Mouse (Mus musculus) neural tube, embryonic 11.5 days (tissue): Measurements from ENCODE around the gene Ppp2r5c. TPM values are rescaled to one million over a fixed set of nuclear protein-coding genes. Genes with fewer than 3 reads are reported as not detected.

Source experiments
- ATAC-seq: fragments of 200-750 bp; cut with Nextera tagmentation; 2 replicates; pipeline ENCODE4 v1.8.0; 2017; ENCODE audit warnings: moderate number of reproducible peaks, mild to moderate bottlenecking, moderate TSS enrichment, moderate library complexity; ENCODE audit not compliant: insufficient read depth, low FRiP score, low TSS enrichment
- DNase-seq: peaks from one replicate; pipeline ENCODE4 v3.0.0-alpha.2; 2015; ENCODE audit warnings: low spot score
- H3K27ac ChIP-seq: fragments of 300-500 bp; sonication (generic); 2 replicates; pipeline ENCODE4 v1.5.1; 2014; ENCODE audit warnings: low read depth, mild to moderate bottlenecking, low read length
- H3K27me3 ChIP-seq: fragments of 300-500 bp; sonication (generic); 2 replicates; pipeline ENCODE4 v1.6.1; 2014; ENCODE audit warnings: mild to moderate bottlenecking, low read length, mixed read lengths; ENCODE audit not compliant: control insufficient read depth, insufficient read depth
- H3K36me3 ChIP-seq: fragments of 300-500 bp; sonication (generic); 2 replicates; pipeline ENCODE4 v1.6.1; 2014; ENCODE audit warnings: mild to moderate bottlenecking, low read length, moderate library complexity, mixed read lengths; ENCODE audit not compliant: control insufficient read depth, insufficient read depth
- H3K4me1 ChIP-seq: fragments of 300-500 bp; sonication (generic); 2 replicates; pipeline ENCODE4 v1.6.1; 2014; ENCODE audit warnings: low read length, mixed read lengths; ENCODE audit not compliant: control insufficient read depth, insufficient read depth
- H3K4me2 ChIP-seq: fragments of 300-500 bp; sonication (generic); 2 replicates; pipeline ENCODE4 v1.6.1; 2014; ENCODE audit warnings: low read depth, mild to moderate bottlenecking, moderate library complexity
- H3K4me3 ChIP-seq: fragments of 300-500 bp; sonication (generic); 2 replicates; pipeline ENCODE4 v1.5.1; 2014; ENCODE audit warnings: low read depth, low read length
- H3K9ac ChIP-seq: fragments of 300-500 bp; sonication (generic); 2 replicates; pipeline ENCODE4 v1.6.1; 2014; ENCODE audit warnings: mild to moderate bottlenecking, low read length
- H3K9me3 ChIP-seq: fragments of 300-500 bp; sonication (generic); 2 replicates; pipeline ENCODE4 v1.6.1; 2016; ENCODE audit warnings: low read length; ENCODE audit not compliant: control insufficient read depth
- WGBS: fragments of 180-500 bp; shearing (Covaris S2); extraction: QIAGEN DNeasy Blood & Tissue Kit; methylation state at CpG from one replicate; pipeline ENCODE4 v1.1.7; 2014; 5-methylcytosine and 5-hydroxymethylcytosine counted together
- polyA plus RNA-seq: library from polyadenylated mRNA; unstranded; fragments of >200 nt; fragmentation: Nextera tagmentation; extraction: Ambion mirVana; gene quantifications from 2 replicates; pipeline ENCODE4 v1.2.1, GENCODE M21; 2014

Ppp2r5c gene
- polyA plus RNA-seq, 1 experiment from 2014 or later = 170 TPM

- H3K27me3 ChIP-seq = no peaks in the 10 kb centered on the region
- no peak overlapping the region for H3K27ac ChIP-seq
- no peaks in the 10 kb centered on the region for H3K36me3 ChIP-seq
- no peak overlapping the region for H3K4me3 ChIP-seq
- DNase-seq (no peak), ATAC-seq (no peak)
- H3K9me3 ChIP-seq = no peaks in the 10 kb centered on the region
- WGBS = 92% methylated on average over 12 of the region's 12 CpGs
- H3K4me2 ChIP-seq = no peak overlapping the region
- H3K9ac ChIP-seq = no peak overlapping the region
- peaks cover 14% of the 10 kb centered on the region for H3K4me1 ChIP-seq
These were observed 43.2 kb downstream of the Ppp2r5c start for GRCm38 (mm10) chr12:110489946-110490701.

GRCm38 (mm10) chr12:110492436-110492835, 45.5 kb downstream of the Ppp2r5c start:
- 93% methylated on average over 5 of the region's 5 CpGs for WGBS
- Histone ChIP-seq H3K4me2 (no peak overlapping the region), H3K27ac (no peak overlapping the region), H3K27me3 (no peaks in the 10 kb centered on the region), H3K36me3 (no peaks in the 10 kb centered on the region), H3K4me1 (peaks cover 2% of the 10 kb centered on the region), H3K9ac (no peak overlapping the region), H3K4me3 (no peak overlapping the region), H3K9me3 (no peaks in the 10 kb centered on the region)
- DNase-seq = no peak
- ATAC-seq = no peak

GRCm38 (mm10) chr12:110493597-110494369, 46.9 kb downstream of the Ppp2r5c start:
- H3K36me3 ChIP-seq = no peaks in the 10 kb centered on the region
- ATAC-seq = no peak
- no peaks in the 10 kb centered on the region for H3K4me1 ChIP-seq
- no peak overlapping the region for H3K4me3 ChIP-seq
- no peak for DNase-seq
- H3K9me3 ChIP-seq = no peaks in the 10 kb centered on the region
- H3K4me2 ChIP-seq = no peak overlapping the region
- no peak overlapping the region for H3K9ac ChIP-seq
- no peak overlapping the region for H3K27ac ChIP-seq
- WGBS = 97% methylated on average over 13 of the region's 13 CpGs
- no peaks in the 10 kb centered on the region for H3K27me3 ChIP-seq

GRCm38 (mm10) chr12:110494846-110495245, 47.9 kb downstream of the Ppp2r5c start:
- DNase-seq = no peak

GRCm38 (mm10) chr12:110495260-110495659, 48.3 kb downstream of the Ppp2r5c start:
- no peak for DNase-seq
- Histone ChIP-seq H3K27ac (no peak overlapping the region), H3K36me3 (no peaks in the 10 kb centered on the region), H3K4me2 (no peak overlapping the region), H3K27me3 (no peaks in the 10 kb centered on the region), H3K4me3 (no peak overlapping the region), H3K9me3 (no peaks in the 10 kb centered on the region), H3K4me1 (no peaks in the 10 kb centered on the region), H3K9ac (no peak overlapping the region)
- 97% methylated on average over 8 of the region's 8 CpGs for WGBS
- no peak for ATAC-seq

More at GRCm38 (mm10) chr12:110494846-110495245, 47.9 kb downstream of the Ppp2r5c start:
- Histone ChIP-seq H3K27me3 (no peaks in the 10 kb centered on the region), H3K9me3 (no peaks in the 10 kb centered on the region), H3K27ac (no peak overlapping the region), H3K4me2 (no peak overlapping the region), H3K4me3 (no peak overlapping the region), H3K4me1 (no peaks in the 10 kb centered on the region), H3K9ac (no peak overlapping the region), H3K36me3 (no peaks in the 10 kb centered on the region)
- ATAC-seq = no peak
- 81% methylated on average over 2 of the region's 2 CpGs for WGBS

GRCm38 (mm10) chr12:110496016-110496415, 49.1 kb downstream of the Ppp2r5c start:
- Histone ChIP-seq H3K36me3 (no peaks in the 10 kb centered on the region), H3K9me3 (no peaks in the 10 kb centered on the region), H3K4me2 (no peak overlapping the region), H3K27me3 (no peaks in the 10 kb centered on the region), H3K4me1 (no peaks in the 10 kb centered on the region), H3K9ac (no peak overlapping the region), H3K4me3 (no peak overlapping the region), H3K27ac (no peak overlapping the region)
- ATAC-seq (no peak), DNase-seq (no peak)
- 84% methylated on average over 5 of the region's 5 CpGs for WGBS

- Histone ChIP-seq H3K4me1 (no peaks in the 10 kb centered on the region), H3K4me3 (no peak overlapping the region), H3K27me3 (no peaks in the 10 kb centered on the region), H3K36me3 (no peaks in the 10 kb centered on the region), H3K4me2 (no peak overlapping the region), H3K27ac (no peak overlapping the region), H3K9me3 (no peaks in the 10 kb centered on the region), H3K9ac (no peak overlapping the region)
- ATAC-seq (no peak), DNase-seq (no peak)
- WGBS = 65% methylated on average over 3 of the region's 3 CpGs
These were observed 50.1 kb downstream of the Ppp2r5c start for GRCm38 (mm10) chr12:110497013-110497412.

GRCm38 (mm10) chr12:110497485-110497884, 50.6 kb downstream of the Ppp2r5c start:
- Histone ChIP-seq H3K27me3 (no peaks in the 10 kb centered on the region), H3K4me3 (no peak overlapping the region), H3K9me3 (no peaks in the 10 kb centered on the region), H3K27ac (no peak overlapping the region), H3K4me1 (no peaks in the 10 kb centered on the region), H3K4me2 (no peak overlapping the region), H3K36me3 (no peaks in the 10 kb centered on the region), H3K9ac (no peak overlapping the region)
- ATAC-seq (no peak), DNase-seq (no peak)
- 80% methylated on average over 8 of the region's 8 CpGs for WGBS
